Mouse (Mus musculus) midbrain, embryonic 12.5 days (tissue): ENCODE data around the gene Mb. TPM values are rescaled to one million over a fixed set of nuclear protein-coding genes. Genes with fewer than 3 reads are reported as not detected.
"Not testable (repeated sequence)": the region's sequence is repeated elsewhere in the genome, so short reads cannot be mapped to it uniquely, and the experiment has no call there.

Source experiments
- ATAC-seq: fragments of 200-750 bp; cut with Nextera tagmentation; 2 replicates; pipeline ENCODE4 v1.8.0; 2017; ENCODE audit warnings: low read depth, moderate TSS enrichment, moderate library complexity; ENCODE audit not compliant: low FRiP score
- H3K27ac ChIP-seq: fragments of 300-500 bp; sonication (generic); replicated peaks from 2 replicates; pipeline ENCODE4 v1.5.1; 2016; ENCODE audit warnings: mild to moderate bottlenecking
- H3K27me3 ChIP-seq: fragments of 300-500 bp; sonication (generic); 2 replicates; pipeline ENCODE4 v1.6.1; 2016; ENCODE audit warnings: mild to moderate bottlenecking
- H3K36me3 ChIP-seq: fragments of 300-500 bp; sonication (generic); 2 replicates; pipeline ENCODE4 v1.6.1; 2016
- H3K4me1 ChIP-seq: fragments of 300-500 bp; sonication (generic); 2 replicates; pipeline ENCODE4 v1.6.1; 2016
- H3K4me2 ChIP-seq: fragments of 300-500 bp; sonication (generic); replicated peaks from 2 replicates; pipeline ENCODE4 v1.6.1; 2016; ENCODE audit warnings: mild to moderate bottlenecking, moderate library complexity
- H3K4me3 ChIP-seq: fragments of 300-500 bp; sonication (generic); 2 replicates; pipeline ENCODE4 v1.5.1; 2016; ENCODE audit warnings: mild to moderate bottlenecking
- H3K9ac ChIP-seq: fragments of 300-500 bp; sonication (generic); replicated peaks from 2 replicates; pipeline ENCODE4 v1.6.1; 2016; ENCODE audit warnings: mild to moderate bottlenecking, moderate library complexity
- H3K9me3 ChIP-seq: fragments of 300-500 bp; sonication (generic); 2 replicates; pipeline ENCODE4 v1.6.1; 2016; ENCODE audit warnings: mild to moderate bottlenecking
- WGBS: fragments of 180-500 bp; shearing (Covaris S2); methylation state at CpG from one replicate; pipeline ENCODE4 v1.1.7; 2016; 5-methylcytosine and 5-hydroxymethylcytosine counted together
- polyA plus RNA-seq: library from polyadenylated mRNA; unstranded; fragments of >200 nt; fragmentation: Nextera tagmentation; extraction: Ambion mirVana; gene quantifications from 2 replicates; pipeline ENCODE4 v1.2.1, GENCODE M21; 2016

The Mb gene
- polyA plus RNA-seq, 1 experiment from 2014 or later = not detected

GRCm38 (mm10) chr15:77059416-77059815, 8.9 kb upstream of the Mb start:
- WGBS = 97% methylated on average over 4 of the region's 4 CpGs
- not testable (repeated sequence) for H3K4me2 ChIP-seq, ATAC-seq, H3K27ac ChIP-seq, H3K36me3 ChIP-seq, H3K9me3 ChIP-seq, H3K9ac ChIP-seq, H3K27me3 ChIP-seq, H3K4me3 ChIP-seq
- peaks cover 21% of the 10 kb centered on the region for H3K4me1 ChIP-seq

GRCm38 (mm10) chr15:77058566-77058965, 8.1 kb upstream of the Mb start:
- Histone ChIP-seq H3K4me1 (peaks cover 21% of the 10 kb centered on the region), H3K4me2 (no peak overlapping the region), H3K9me3 (0 out of 2 replicates have a peak, but pooled peaks cover 5% of the 10 kb centered on the region), H3K4me3 (no peak overlapping the region), H3K9ac (no peak overlapping the region), H3K27ac (no peak overlapping the region), H3K36me3 (no peaks in the 10 kb centered on the region), H3K27me3 (no peaks in the 10 kb centered on the region)
- no peak for ATAC-seq

GRCm38 (mm10) chr15:77056791-77057051, 6.3 kb upstream of the Mb start:
- whole genome bisulfite sequencing = 59% methylated on average over 3 of the region's 3 CpGs
- no peak for ATAC-seq
- H3K9ac ChIP-seq = no peak overlapping the region
- no peaks in the 10 kb centered on the region for H3K36me3 ChIP-seq
- H3K4me1 ChIP-seq = peaks cover 21% of the 10 kb centered on the region
- no peaks in the 10 kb centered on the region for H3K27me3 ChIP-seq
- H3K4me3 ChIP-seq = no peak overlapping the region
- no peak overlapping the region for H3K4me2 ChIP-seq
- H3K27ac ChIP-seq = no peak overlapping the region
- 0 out of 2 replicates have a peak, but pooled peaks cover 5% of the 10 kb centered on the region for H3K9me3 ChIP-seq

- H3K9ac ChIP-seq = no peak overlapping the region
- no peak overlapping the region for H3K4me3 ChIP-seq
- WGBS = 34% methylated on average over 6 of the region's 6 CpGs
- H3K9me3 ChIP-seq = 0 out of 2 replicates have a peak, but pooled peaks cover 5% of the 10 kb centered on the region
- no peaks in the 10 kb centered on the region for H3K36me3 ChIP-seq
- no peak overlapping the region for H3K4me2 ChIP-seq
- H3K4me1 ChIP-seq = peaks cover 21% of the 10 kb centered on the region
- 0 out of 2 replicates have a peak overlapping the region, but pooled peaks have one; percentile 7 for H3K27ac ChIP-seq
- no peaks in the 10 kb centered on the region for H3K27me3 ChIP-seq
- ATAC-seq = 0 out of 2 replicates have a peak, but pooled peaks have one; percentile 41
Observed at GRCm38 (mm10) chr15:77056001-77056790, 5.7 kb upstream of the Mb start.

- Histone ChIP-seq H3K9ac (no peak overlapping the region), H3K4me2 (no peak overlapping the region), H3K36me3 (no peaks in the 10 kb centered on the region), H3K4me1 (peaks cover 21% of the 10 kb centered on the region), H3K27ac (0 out of 2 replicates have a peak overlapping the region, but pooled peaks have one; percentile 25), H3K27me3 (no peaks in the 10 kb centered on the region), H3K9me3 (0 out of 2 replicates have a peak, but pooled peaks cover 5% of the 10 kb centered on the region), H3K4me3 (no peak overlapping the region)
- ATAC-seq = no peak
- WGBS = 49% methylated on average over 5 of the region's 5 CpGs
Observed at GRCm38 (mm10) chr15:77054611-77055175, 4.2 kb upstream of the Mb start.

GRCm38 (mm10) chr15:77053021-77053420, 2.6 kb upstream of the Mb start:
- ATAC-seq = no peak
- H3K36me3 ChIP-seq = no peaks in the 10 kb centered on the region
- no peak overlapping the region for H3K9ac ChIP-seq
- H3K27me3 ChIP-seq = no peaks in the 10 kb centered on the region
- H3K4me3 ChIP-seq = no peak overlapping the region
- no peaks in the 10 kb centered on the region for H3K9me3 ChIP-seq
- H3K27ac ChIP-seq = no peak overlapping the region
- H3K4me1 ChIP-seq = peaks cover 21% of the 10 kb centered on the region
- no peak overlapping the region for H3K4me2 ChIP-seq
- WGBS = 80% methylated on average over 1 of the region's 1 CpGs

- peaks cover 21% of the 10 kb centered on the region for H3K4me1 ChIP-seq
- no peaks in the 10 kb centered on the region for H3K36me3 ChIP-seq
- H3K4me2 ChIP-seq = no peak overlapping the region
- no peaks in the 10 kb centered on the region for H3K27me3 ChIP-seq
- no peak overlapping the region for H3K9ac ChIP-seq
- no peak for ATAC-seq
- no peak overlapping the region for H3K4me3 ChIP-seq
- H3K9me3 ChIP-seq = no peaks in the 10 kb centered on the region
- no peak overlapping the region for H3K27ac ChIP-seq
- 50% methylated on average over 1 of the region's 1 CpGs for WGBS
Observed at GRCm38 (mm10) chr15:77052176-77052575, 1.7 kb upstream of the Mb start.

GRCm38 (mm10) chr15:77045609-77046008, 4.9 kb downstream of the Mb start:
- Histone ChIP-seq H3K9ac (no peak overlapping the region), H3K4me1 (no peaks in the 10 kb centered on the region), H3K4me3 (no peak overlapping the region), H3K4me2 (no peak overlapping the region), H3K27me3 (no peaks in the 10 kb centered on the region), H3K27ac (no peak overlapping the region), H3K36me3 (no peaks in the 10 kb centered on the region), H3K9me3 (no peaks in the 10 kb centered on the region)
- no peak for ATAC-seq
- WGBS = 82% methylated on average over 10 of the region's 10 CpGs

GRCm38 (mm10) chr15:77044597-77045320, 5.7 kb downstream of the Mb start, which contains the start of gene Apol6:
Gene Apol6, plus strand, starts transcription at chr15:77044729.
- Histone ChIP-seq H3K36me3 (no peaks in the 10 kb centered on the region), H3K27ac (no peak within 1 kb of the TSS), H3K4me3 (no peak within 1 kb of the TSS), H3K4me2 (no peak within 1 kb of the TSS), H3K9ac (no peak within 1 kb of the TSS), H3K9me3 (no peaks in the 10 kb centered on the region), H3K4me1 (no peaks in the 10 kb centered on the region), H3K27me3 (no peaks in the 10 kb centered on the region)
- 85% methylated on average over 12 of the region's 12 CpGs for WGBS
- ATAC-seq = no peak

- Histone ChIP-seq H3K4me2 (no peak overlapping the region), H3K9me3 (no peaks in the 10 kb centered on the region), H3K27me3 (no peaks in the 10 kb centered on the region), H3K4me3 (no peak overlapping the region), H3K27ac (no peak overlapping the region), H3K4me1 (peaks cover 14% of the 10 kb centered on the region; the same call in 1 of the 2 replicates), H3K36me3 (no peaks in the 10 kb centered on the region), H3K9ac (no peak overlapping the region)
- WGBS = 82% methylated on average over 3 of the region's 3 CpGs
- ATAC-seq = no peak
Observed at GRCm38 (mm10) chr15:77040784-77041183, 9.7 kb downstream of the Mb start.

GRCm38 (mm10) chr15:77039211-77039700, 11.2 kb downstream of the Mb start:
- WGBS = 69% methylated on average over 8 of the region's 9 CpGs
- H3K4me2 ChIP-seq = no peak overlapping the region
- ATAC-seq = no peak
- no peaks in the 10 kb centered on the region for H3K9me3 ChIP-seq
- peaks cover 14% of the 10 kb centered on the region; the same call in 1 of the 2 replicates for H3K4me1 ChIP-seq
- no peak overlapping the region for H3K9ac ChIP-seq
- H3K27ac ChIP-seq = no peak overlapping the region
- H3K4me3 ChIP-seq = no peak overlapping the region
- H3K27me3 ChIP-seq = no peaks in the 10 kb centered on the region
- no peaks in the 10 kb centered on the region for H3K36me3 ChIP-seq
